Comparison of ENCODE assay signal across 10 mouse cellular contexts in genomic region chr4:142079629-142080486, GRCm38 (mm10). TPM values are rescaled to one million over a fixed set of nuclear protein-coding genes. Genes with fewer than 3 reads are reported as not detected.
DNase-seq lines count a peak whose midpoint lies in the region; ATAC-seq and TF ChIP-seq lines count a peak whose summit lies in the region.
"Had no signal": no experiment of that assay in that cellular context is flagged by ENCODE, and none has a peak within 500 bp of the region (broad histone marks: within the 10 kb centered on the region; RNA-seq: fewer than 3 reads in every experiment).

No protein-coding gene starts in this region.

- peaks cover 59% of the 10 kb centered on the region for H3K4me1 ChIP-seq in hindbrain, embryonic 10.5 days (replicated peaks)
- peaks cover 5% of the 10 kb centered on the region for H3K4me1 ChIP-seq in hindbrain, embryonic 11.5 days (replicated peaks; ENCODE audit: control insufficient read depth, insufficient read depth, low read length)
- peaks cover 28 to 78% of the 10 kb centered on the region in 2 experiments for H3K4me1 ChIP-seq in CH12.LX (ENCODE audit: control insufficient read depth in 1 of 2, insufficient read depth in 2 of 2)
- peaks cover 24% of the 10 kb centered on the region for H3K4me1 ChIP-seq in megakaryocyte, embryonic 14.5 days
- H3K4me1 ChIP-seq in midbrain, embryonic 16.5 days (ENCODE audit: control insufficient read depth, insufficient read depth, low read length) = peaks cover 12% of the 10 kb centered on the region; the same call in 1 of the 2 replicates

- TF ChIP-seq POLR2A in CH12.LX (IDR thresholded peaks at IDR 0.05; ENCODE audit: low read depth, low read length) = no peak

- H3K4me3 ChIP-seq in hindbrain, embryonic 10.5 days = no peak overlapping the region
- no peak overlapping the region for H3K4me3 ChIP-seq in hindbrain, embryonic 11.5 days (ENCODE audit: low read depth, low read length)
- no peak overlapping the region for H3K4me3 ChIP-seq in CH12.LX (replicated peaks in 1 of 3; ENCODE audit: low read depth in 2 of 3, low read length in 2 of 3, poor library complexity in 1 of 3)
- peak overlapping the region; percentile 29 for H3K4me3 ChIP-seq in megakaryocyte, embryonic 14.5 days (replicated peaks)
- no peak overlapping the region for H3K4me3 ChIP-seq in midbrain, embryonic 16.5 days (ENCODE audit: low read depth, low read length)
- H3K4me3 ChIP-seq: kidney, embryonic 15.5 days; neural tube, embryonic 12.5 days had no signal

- ATAC-seq in hindbrain, embryonic 11.5 days (ENCODE audit: low FRiP score) = no peak
- peak; percentile 28 for ATAC-seq in granulocyte monocyte progenitor cell, adult 5-6 weeks (replicated peaks; ENCODE audit: poor library complexity, severe bottlenecking)
- no peak for ATAC-seq in activated CD4-positive, CD25-positive, alpha-beta regulatory T cell, adult 4 months
- ATAC-seq in midbrain, embryonic 16.5 days = no peak

- no peak overlapping the region for H3K4me2 ChIP-seq in hindbrain, embryonic 11.5 days (replicated peaks; ENCODE audit: low read depth, low read length)
- H3K4me2 ChIP-seq in CH12.LX (ENCODE audit: insufficient read depth, low read depth, poor library complexity, severe bottlenecking) = no peak overlapping the region
- no peak overlapping the region for H3K4me2 ChIP-seq in midbrain, embryonic 16.5 days (ENCODE audit: low read length)

- no peak for DNase-seq in hindbrain, embryonic 10.5 days (ENCODE audit: low spot score)
- DNase-seq in hindbrain, embryonic 11.5 days (ENCODE audit: low spot score) = no peak
- DNase-seq in CH12.LX (ENCODE audit: extremely low read depth) = peak; percentile 77
- no peak for DNase-seq in kidney, postnatal 4 days

- TF ChIP-seq CTCF in CH12.LX (conservative IDR thresholded peaks at IDR 0.05 in 1 of 2, IDR thresholded peaks at IDR 0.05 in 1 of 2; ENCODE audit: low read depth in 2 of 2, low read length in 2 of 2) = no peak

- peaks cover 72% of the 10 kb centered on the region for H3K27me3 ChIP-seq in hindbrain, embryonic 10.5 days (ENCODE audit: insufficient read depth, poor library complexity, severe bottlenecking)
- peaks cover 18% of the 10 kb centered on the region for H3K27me3 ChIP-seq in hindbrain, embryonic 11.5 days (ENCODE audit: control insufficient read depth, insufficient read depth, low read length)
- H3K27me3 ChIP-seq in CH12.LX (replicated peaks) = peaks cover 28% of the 10 kb centered on the region
- peaks cover 65% of the 10 kb centered on the region for H3K27me3 ChIP-seq in megakaryocyte, embryonic 14.5 days (replicated peaks)
- peaks cover 6% of the 10 kb centered on the region for H3K27me3 ChIP-seq in midbrain, embryonic 16.5 days (ENCODE audit: control insufficient read depth, insufficient read depth, low read depth, low read length)

- WGBS in hindbrain, embryonic 10.5 days = 77% methylated on average over 14 of the region's 14 CpGs
- WGBS in hindbrain, embryonic 11.5 days = 76% methylated on average over 14 of the region's 14 CpGs
- 83% methylated on average over 14 of the region's 14 CpGs for WGBS in midbrain, embryonic 16.5 days

- in situ Hi-C loops in CH12.LX (cut with MboI; ENCODE audit: low pct_ligation_motif_present, low pct_unique_long_range_greater_than_20kb, low sequenced_read_pairs) = loop anchor here (5.0 to 25.0 kb wide), 3 partner anchors 63 to 668 kb away; partner anchors contain the start of genes Clcnkb, Fhad1 and Hspb7

- 0 out of 2 replicates have a peak overlapping the region, but pooled peaks have one; percentile 16 for H3K27ac ChIP-seq in hindbrain, embryonic 10.5 days
- H3K27ac ChIP-seq in hindbrain, embryonic 11.5 days (ENCODE audit: low read depth, low read length) = no peak overlapping the region
- no peak overlapping the region for H3K27ac ChIP-seq in CH12.LX (ENCODE audit: insufficient read depth, low read depth)
- no peak overlapping the region for H3K27ac ChIP-seq in midbrain, embryonic 16.5 days (ENCODE audit: low read length)
- H3K27ac ChIP-seq: kidney, embryonic 15.5 days; neural tube, embryonic 12.5 days had no signal

- dilution Hi-C loops in CH12.LX (cut with MboI; ENCODE audit: extremely low pct_ligation_motif_present, extremely low pct_unique_long_range_greater_than_20kb, low sequenced_read_pairs) = no loop called here

- no peaks in the 10 kb centered on the region for H3K36me3 ChIP-seq in hindbrain, embryonic 10.5 days
- H3K36me3 ChIP-seq in hindbrain, embryonic 11.5 days (ENCODE audit: control insufficient read depth, insufficient read depth, low read length) = no peaks in the 10 kb centered on the region
- H3K36me3 ChIP-seq in CH12.LX (replicated peaks in 1 of 2; ENCODE audit: control insufficient read depth in 1 of 2, insufficient read depth in 1 of 2, low read length in 1 of 2) = no peaks in the 10 kb centered on the region
- no peaks in the 10 kb centered on the region for H3K36me3 ChIP-seq in megakaryocyte, embryonic 14.5 days (replicated peaks; ENCODE audit: low read length)
- H3K36me3 ChIP-seq in midbrain, embryonic 16.5 days (ENCODE audit: control insufficient read depth, insufficient read depth, low read length) = no peaks in the 10 kb centered on the region
- H3K36me3 ChIP-seq: kidney, embryonic 15.5 days; neural tube, embryonic 12.5 days had no signal

- 0 out of 2 replicates have a peak, but pooled peaks have one; percentile 41 for TF ChIP-seq EP300 in CH12.LX (IDR thresholded peaks at IDR 0.05; ENCODE audit: low read length)

- TF ChIP-seq RAD21 in CH12.LX (IDR thresholded peaks at IDR 0.05; ENCODE audit: low read depth, low read length) = no peak

- no peaks in the 10 kb centered on the region for H3K79me2 ChIP-seq in CH12.LX (replicated peaks; ENCODE audit: control insufficient read depth, extremely low read depth, insufficient read depth, poor library complexity, severe bottlenecking)

- no peaks in the 10 kb centered on the region for H3K9me3 ChIP-seq in hindbrain, embryonic 10.5 days
- no peaks in the 10 kb centered on the region for H3K9me3 ChIP-seq in hindbrain, embryonic 11.5 days (ENCODE audit: control insufficient read depth, low read length)
- no peaks in the 10 kb centered on the region for H3K9me3 ChIP-seq in CH12.LX (replicated peaks; ENCODE audit: low read length)
- H3K9me3 ChIP-seq in megakaryocyte, embryonic 14.5 days = no peaks in the 10 kb centered on the region
- H3K9me3 ChIP-seq in midbrain, embryonic 16.5 days (replicated peaks; ENCODE audit: control insufficient read depth, low read length, poor library complexity, severe bottlenecking) = no peaks in the 10 kb centered on the region
- H3K9me3 ChIP-seq: kidney, embryonic 15.5 days; neural tube, embryonic 12.5 days had no signal

- no peak overlapping the region for H3K9ac ChIP-seq in hindbrain, embryonic 11.5 days (ENCODE audit: low read depth, low read length)
- no peak overlapping the region for H3K9ac ChIP-seq in CH12.LX (ENCODE audit: insufficient read depth, low read depth)
- H3K9ac ChIP-seq in midbrain, embryonic 16.5 days (ENCODE audit: low read depth, low read length) = no peak overlapping the region
- H3K9ac ChIP-seq: kidney, embryonic 15.5 days; neural tube, embryonic 12.5 days had no signal

TF ChIP-seq in CH12.LX, 34 proteins besides CTCF, POLR2A, EP300 and RAD21 (continues in another document):
- no peak for TF ChIP-seq ELF1 (IDR thresholded peaks at IDR 0.05; ENCODE audit: low read depth, low read length)
- TF ChIP-seq JUN (IDR thresholded peaks at IDR 0.05; ENCODE audit: insufficient read depth, low read depth, low read length) = no peak
- TF ChIP-seq USF1 (IDR thresholded peaks at IDR 0.05; ENCODE audit: low read depth, low read length) = no peak
- TF ChIP-seq BHLHE40 (IDR thresholded peaks at IDR 0.05; ENCODE audit: low read depth, low read length) = peak; percentile 38; the same call in 1 of the 2 replicates
- peak; percentile 52; the same call in 1 of the 2 replicates for TF ChIP-seq TCF12 (IDR thresholded peaks at IDR 0.05; ENCODE audit: low read depth, low read length)
- TF ChIP-seq MAZ (IDR thresholded peaks at IDR 0.05; ENCODE audit: low read depth, low read length) = no peak
- no peak for TF ChIP-seq IRF4 (IDR thresholded peaks at IDR 0.05; ENCODE audit: low read depth, low read length)
- no peak for TF ChIP-seq E2F4 (IDR thresholded peaks at IDR 0.05; ENCODE audit: insufficient replicate concordance, low read depth, low read length)
- no peak for TF ChIP-seq GABPA (IDR thresholded peaks at IDR 0.05; ENCODE audit: insufficient replicate concordance, low read depth, low read length)
- TF ChIP-seq MAFK (IDR thresholded peaks at IDR 0.05; ENCODE audit: insufficient replicate concordance, low read length) = no peak
- no peak for TF ChIP-seq CHD1 (IDR thresholded peaks at IDR 0.05; ENCODE audit: low read depth, low read length)
- peak; percentile 56 for TF ChIP-seq MEF2A (IDR thresholded peaks at IDR 0.05; ENCODE audit: borderline replicate concordance, low read depth, low read length)
- TF ChIP-seq HCFC1 (IDR thresholded peaks at IDR 0.05; ENCODE audit: low read depth, low read length) = no peak
- no peak for TF ChIP-seq JUND (conservative IDR thresholded peaks at IDR 0.05; ENCODE audit: low read depth, low read length)
- no peak for TF ChIP-seq POLR2AphosphoS2 (IDR thresholded peaks at IDR 0.05; ENCODE audit: low read depth, low read length)
- no peak for TF ChIP-seq USF2 (conservative IDR thresholded peaks at IDR 0.05; ENCODE audit: low read depth, low read length)
- TF ChIP-seq MAX (IDR thresholded peaks at IDR 0.05; ENCODE audit: low read length) = 0 out of 2 replicates have a peak, but pooled peaks have one; percentile 12
- TF ChIP-seq ZNF384 (IDR thresholded peaks at IDR 0.05; ENCODE audit: low read depth, low read length) = no peak
- peak; percentile 24; the same call in 1 of the 2 replicates for TF ChIP-seq ETS1 (conservative IDR thresholded peaks at IDR 0.05; ENCODE audit: low read depth, low read length)
- no peak for TF ChIP-seq ZC3H11A (IDR thresholded peaks at IDR 0.05; ENCODE audit: low read depth, low read length)

RNA-seq across cellular contexts. Expression of gene Tmem51, which starts 4.2 kb away (rescaled TPM):
- 9.2 and 12.1 TPM in 2 replicates for polyA plus RNA-seq in hindbrain, embryonic 10.5 days (2016; fragmentation: Nextera tagmentation; extraction: Ambion mirVana)
- 7.3 and 8.1 TPM in 2 replicates for polyA plus RNA-seq in hindbrain, embryonic 11.5 days (2014; fragmentation: Nextera tagmentation; extraction: Ambion mirVana)
- total RNA-seq in CH12.LX (2012; rRNA removed) (1.1 and 1.4 TPM in 2 replicates), CH12.LX (2014; rRNA removed) (6.6 and 8.0 TPM in 2 replicates)
- polyA plus RNA-seq in CH12.LX (2012; ENCODE audit: insufficient read length, low read depth) = 8.0 and 8.5 TPM in 2 replicates
- total RNA-seq in granulocyte monocyte progenitor cell, adult 5-6 weeks (2014; fragmentation: Nextera tagmentation) = 0.41 TPM in 1 of 2 replicates, not detected in the other
- total RNA-seq in granulocyte monocyte progenitor cell, adult 5-6 weeks (2017) = 1.1 TPM in 1 of 2 replicates, not detected in the other
- polyA plus RNA-seq in megakaryocyte, embryonic 14.5 days (2012; ENCODE audit: insufficient read depth, low replicate concordance) = 13.4 TPM in 1 of 2 replicates, not detected in the other
- 1 to 10 TPM in 1 of 2 experiments, under 1 TPM in 1; 0.24 to 1.5 TPM for polyA plus RNA-seq in activated CD4-positive, CD25-positive, alpha-beta regulatory T cell, adult 4 months (2017; shearing (Covaris generic))
- polyA plus RNA-seq in midbrain, embryonic 16.5 days (2015; fragmentation: Nextera tagmentation; extraction: Ambion mirVana) = 6.9 and 7.1 TPM in 2 replicates
